Mouse (Mus musculus) olfactory bulb, adult 2 months (tissue): Measurements from ENCODE around the gene Slc4a3.

Experiments used
- CTCF ChIP-seq: fragments of 200-500 bp; IDR thresholded peaks from 2 replicates; pipeline ENCODE4 v1.5.1; 2012; ENCODE audit warnings: low read depth, mild to moderate bottlenecking, low read length, moderate library complexity; ENCODE audit not compliant: insufficient read depth
- POLR2A ChIP-seq: fragments of 200-500 bp; IDR thresholded peaks from 2 replicates; pipeline ENCODE4 v1.6.1; 2012; ENCODE audit warnings: mild to moderate bottlenecking, low read depth, low read length, moderate library complexity; ENCODE audit not compliant: insufficient read depth

- TF ChIP-seq CTCF (no peak), POLR2A (no peak)
Observed at GRCm38 (mm10) chr1:75555680-75556079, 9.6 kb downstream of the Slc4a3 start.
